Mouse (Mus musculus) kidney, postnatal 0 days (tissue): ENCODE results near the gene Luzp2. TPM values are rescaled to one million over a fixed set of nuclear protein-coding genes. Genes with fewer than 3 reads are reported as not detected.
A peak's percentile ranks its signal among the peaks of the same experiment; 100 is the strongest.

ENCODE experiments used
- ATAC-seq: fragments of 200-750 bp; cut with Nextera tagmentation; replicated peaks from 2 replicates; pipeline ENCODE4 v1.8.0; 2017; ENCODE audit warnings: low read depth, moderate number of reproducible peaks, moderate TSS enrichment, moderate library complexity; ENCODE audit not compliant: low FRiP score
- DNase-seq: peaks from one replicate; pipeline ENCODE4 v3.0.0-alpha.2; 2016; ENCODE audit warnings: low spot score
- H3K27ac ChIP-seq: fragments of 300-500 bp; sonication (generic); 2 replicates; pipeline ENCODE4 v1.5.1; 2014; ENCODE audit warnings: mild to moderate bottlenecking
- H3K27me3 ChIP-seq: fragments of 300-500 bp; sonication (generic); 2 replicates; pipeline ENCODE4 v1.6.1; 2014; ENCODE audit warnings: low read length, mixed read lengths; ENCODE audit not compliant: insufficient read depth
- H3K36me3 ChIP-seq: fragments of 300-500 bp; sonication (generic); 2 replicates; pipeline ENCODE4 v1.6.1; 2014; ENCODE audit warnings: low read length, mixed read lengths; ENCODE audit not compliant: insufficient read depth
- H3K4me1 ChIP-seq: fragments of 300-500 bp; sonication (generic); replicated peaks from 2 replicates; pipeline ENCODE4 v1.6.1; 2014; ENCODE audit warnings: antibody characterized with exemption, low read length, mixed read lengths; ENCODE audit not compliant: insufficient read depth
- H3K4me2 ChIP-seq: fragments of 300-500 bp; sonication (generic); 2 replicates; pipeline ENCODE4 v1.6.1; 2014; ENCODE audit warnings: mild to moderate bottlenecking, low read length, moderate library complexity, mixed read lengths
- H3K4me3 ChIP-seq: fragments of 300-500 bp; sonication (generic); replicated peaks from 2 replicates; pipeline ENCODE4 v1.5.1; 2014; ENCODE audit warnings: low read depth, low read length
- H3K9ac ChIP-seq: fragments of 300-500 bp; sonication (generic); 2 replicates; pipeline ENCODE4 v1.6.1; 2014; ENCODE audit warnings: low read depth, low read length
- H3K9me3 ChIP-seq: fragments of 300-500 bp; sonication (generic); replicated peaks from 2 replicates; pipeline ENCODE4 v1.6.1; 2016; ENCODE audit warnings: low read length, inconsistent platforms, mixed read lengths
- CTCF ChIP-seq: IDR thresholded peaks from 2 replicates; pipeline ENCODE4 v1.5.1; 2016; ENCODE audit warnings: antibody characterized with exemption, low read depth, mild to moderate bottlenecking, moderate library complexity
- WGBS: fragments of 180-500 bp; shearing (Covaris S2); extraction: QIAGEN DNeasy Blood & Tissue Kit; methylation state at CpG from one replicate; pipeline ENCODE4 v1.1.7; 2014; 5-methylcytosine and 5-hydroxymethylcytosine counted together
- polyA plus RNA-seq: library from polyadenylated mRNA; unstranded; fragments of >200 nt; fragmentation: Nextera tagmentation; extraction: Ambion mirVana; gene quantifications from 2 replicates; pipeline ENCODE4 v1.2.1, GENCODE M21; 2015

Luzp2 gene
- 1.3 and 1.9 TPM in 2 replicates for polyA plus RNA-seq

GRCm38 (mm10) chr7:54835372-54835851, at the start of gene Luzp2:
Gene Luzp2, plus strand, starts transcription at chr7:54835498.
- H3K36me3 ChIP-seq, result no peaks in the 10 kb centered on the region
- ATAC-seq (peak; percentile 93), DNase-seq (peak; percentile 54)
- peak within 1 kb of the TSS; percentile 80 for H3K4me2 ChIP-seq
- H3K4me1 ChIP-seq, result 0 out of 2 replicates have a peak, but pooled peaks cover 2% of the 10 kb centered on the region
- H3K27me3 ChIP-seq, result peaks cover 2% of the 10 kb centered on the region; the same call in 1 of the 2 replicates
- WGBS, result 1% methylated on average over 22 of the region's 22 CpGs
- no peak within 1 kb of the TSS for H3K27ac ChIP-seq
- peak within 1 kb of the TSS; percentile 42 for H3K4me3 ChIP-seq
- TF ChIP-seq CTCF, result no peak
- peak within 1 kb of the TSS; percentile 43; the same call in 1 of the 2 replicates for H3K9ac ChIP-seq
- H3K9me3 ChIP-seq, result no peaks in the 10 kb centered on the region

- H3K4me3 ChIP-seq, result no peak overlapping the region
- DNase-seq (no peak), ATAC-seq (no peak)
- H3K27me3 ChIP-seq, result no peaks in the 10 kb centered on the region
- H3K4me1 ChIP-seq, result no peaks in the 10 kb centered on the region
- H3K27ac ChIP-seq, result no peak overlapping the region
- no peak overlapping the region for H3K4me2 ChIP-seq
- no peaks in the 10 kb centered on the region for H3K36me3 ChIP-seq
- no peak for TF ChIP-seq CTCF
- no peaks in the 10 kb centered on the region for H3K9me3 ChIP-seq
- no peak overlapping the region for H3K9ac ChIP-seq
These were observed 47.8 kb upstream of the Luzp2 start for GRCm38 (mm10) chr7:54787456-54787855.

GRCm38 (mm10) chr7:54818606-54819005, 16.7 kb upstream of the Luzp2 start:
- TF ChIP-seq CTCF, result no peak
- Histone ChIP-seq H3K9ac (no peak overlapping the region), H3K9me3 (no peaks in the 10 kb centered on the region), H3K4me2 (no peak overlapping the region), H3K4me1 (no peaks in the 10 kb centered on the region), H3K27me3 (no peaks in the 10 kb centered on the region), H3K36me3 (no peaks in the 10 kb centered on the region), H3K4me3 (no peak overlapping the region), H3K27ac (no peak overlapping the region)
- no peak for ATAC-seq
- DNase-seq, result no peak

GRCm38 (mm10) chr7:54828751-54829150, 6.5 kb upstream of the Luzp2 start:
- no peak for TF ChIP-seq CTCF
- H3K4me2 ChIP-seq, result no peak overlapping the region
- H3K4me3 ChIP-seq, result no peak overlapping the region
- H3K27me3 ChIP-seq, result no peaks in the 10 kb centered on the region
- no peaks in the 10 kb centered on the region for H3K36me3 ChIP-seq
- ATAC-seq, result no peak
- H3K9ac ChIP-seq, result no peak overlapping the region
- no peaks in the 10 kb centered on the region for H3K4me1 ChIP-seq
- no peaks in the 10 kb centered on the region for H3K9me3 ChIP-seq
- WGBS, result 86% methylated on average over 3 of the region's 3 CpGs
- no peak for DNase-seq
- no peak overlapping the region for H3K27ac ChIP-seq

- Histone ChIP-seq H3K27me3 (peaks cover 2% of the 10 kb centered on the region; the same call in 1 of the 2 replicates), H3K9ac (peak overlapping the region; percentile 43; the same call in 1 of the 2 replicates), H3K27ac (no peak overlapping the region), H3K4me1 (0 out of 2 replicates have a peak, but pooled peaks cover 2% of the 10 kb centered on the region), H3K4me3 (peak overlapping the region; percentile 42), H3K36me3 (no peaks in the 10 kb centered on the region), H3K4me2 (peak overlapping the region; percentile 80), H3K9me3 (no peaks in the 10 kb centered on the region)
- 4% methylated on average over 13 of the region's 13 CpGs for WGBS
- no peak for TF ChIP-seq CTCF
- no peak for DNase-seq
- ATAC-seq, result peak; percentile 66; the same call in 1 of the 2 replicates
These were observed 634 bp downstream of the Luzp2 start for GRCm38 (mm10) chr7:54835911-54836352.

- H3K4me2 ChIP-seq, result peak overlapping the region; percentile 80; the same call in 1 of the 2 replicates
These were observed 1.1 kb downstream of the Luzp2 start for GRCm38 (mm10) chr7:54836437-54836836.

More at GRCm38 (mm10) chr7:54836437-54836836, 1.1 kb downstream of the Luzp2 start:
- Histone ChIP-seq H3K4me1 (0 out of 2 replicates have a peak, but pooled peaks cover 2% of the 10 kb centered on the region), H3K27ac (no peak overlapping the region), H3K27me3 (peaks cover 2% of the 10 kb centered on the region; the same call in 1 of the 2 replicates), H3K4me3 (0 out of 2 replicates have a peak overlapping the region, but pooled peaks have one; percentile 42), H3K9ac (no peak overlapping the region), H3K36me3 (no peaks in the 10 kb centered on the region), H3K9me3 (no peaks in the 10 kb centered on the region)
- DNase-seq, result peak; percentile 0
- 56% methylated on average over 5 of the region's 5 CpGs for WGBS
- TF ChIP-seq CTCF, result no peak
- no peak for ATAC-seq
